Mouse (Mus musculus): Measurements from ENCODE around the gene Txk. TPM values are rescaled to one million over a fixed set of nuclear protein-coding genes. Genes with fewer than 3 reads are reported as not detected.
A peak's percentile ranks its signal among the peaks of the same experiment; 100 is the strongest.

Gene Txk
- polyA plus RNA-seq (2014; fragmentation: Nextera tagmentation; extraction: Ambion mirVana): 0.12 and 0.16 TPM in 2 replicates

DNA sequence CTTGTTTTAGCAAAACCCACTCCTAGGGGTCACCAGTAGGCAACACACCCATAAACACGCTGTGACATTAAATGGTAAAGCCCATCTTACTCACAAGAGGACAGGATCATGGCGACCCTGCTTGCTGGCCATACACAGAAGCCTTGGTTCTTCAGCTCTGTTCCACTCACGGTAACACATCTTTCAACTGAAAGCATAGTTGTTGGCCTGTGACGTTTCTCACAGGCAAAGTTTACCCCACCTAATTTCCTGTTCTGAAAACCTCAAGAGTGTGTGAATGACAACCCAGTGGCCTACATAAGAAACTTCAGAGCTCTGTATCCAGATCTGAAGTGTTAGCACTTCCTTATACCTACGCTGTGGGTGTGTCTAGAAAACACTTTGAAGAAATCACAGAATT, at the start of gene Txk:
Txk (minus strand) TSS at position 193 of the 400 bp plus-strand sequence.
- Histone ChIP-seq H3K4me2 (ENCODE audit: low read length) (no peak within 1 kb of the TSS), H3K4me1 (ENCODE audit: control insufficient read depth in 2 of 2, insufficient read depth in 2 of 2, low read length in 2 of 2) (peaks cover under 1 to 3% of the 10 kb centered on the region in 2 experiments; a peak in 2 of 4 replicates), H3K27ac (replicated peaks in 1 of 2; ENCODE audit: control insufficient read depth in 1 of 2, insufficient read depth in 1 of 2, low read depth in 2 of 2, low read length in 2 of 2) (no peak within 1 kb of the TSS), H3K9me3 (ENCODE audit: control insufficient read depth, low read length) (no peaks in the 10 kb centered on the region), H3K9ac (ENCODE audit: low read length) (no peak within 1 kb of the TSS), H3K27me3 (ENCODE audit: control insufficient read depth, insufficient read depth, low read length) (no peaks in the 10 kb centered on the region), H3K36me3 (ENCODE audit: control insufficient read depth, insufficient read depth, low read length) (peaks cover 33% of the 10 kb centered on the region), H3K4me3 (ENCODE audit: control insufficient read depth in 1 of 2, insufficient read depth in 1 of 2, low read depth in 1 of 2, low read length in 2 of 2) (no peak within 1 kb of the TSS)
- WGBS: 79% methylated on average over 5 of the region's 5 CpGs
- ATAC-seq (ENCODE audit: insufficient number of reproducible peaks, insufficient read depth, low FRiP score, low read depth): no peak

DNA sequence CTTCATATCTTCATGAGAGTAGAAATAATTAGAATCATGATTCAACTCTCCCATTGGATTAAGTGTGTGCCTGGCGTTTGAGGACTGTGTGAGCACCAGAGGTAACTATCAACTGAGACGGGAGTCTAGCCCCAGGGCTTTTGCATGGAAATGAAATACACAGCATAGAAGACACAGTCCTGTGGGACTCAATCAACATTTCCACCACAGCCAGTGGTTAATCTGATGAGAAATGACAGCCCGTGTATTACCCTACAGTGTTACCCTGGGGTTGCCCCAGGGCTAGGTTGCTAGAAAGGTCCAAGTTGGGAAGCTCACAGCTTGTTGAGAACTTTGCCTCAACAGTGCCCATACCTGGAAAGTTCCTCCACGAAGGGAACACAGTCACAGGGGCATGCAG, 46.0 kb upstream of the Txk start:
- Histone ChIP-seq H3K27me3 (ENCODE audit: control insufficient read depth, insufficient read depth, low read length) (no peaks in the 10 kb centered on the region), H3K36me3 (ENCODE audit: control insufficient read depth, insufficient read depth, low read length) (no peaks in the 10 kb centered on the region), H3K4me3 (ENCODE audit: control insufficient read depth in 1 of 2, insufficient read depth in 1 of 2, low read depth in 1 of 2, low read length in 2 of 2) (no peak overlapping the region), H3K9ac (ENCODE audit: low read length) (no peak overlapping the region), H3K4me2 (ENCODE audit: low read length) (no peak overlapping the region), H3K4me1 (ENCODE audit: control insufficient read depth in 2 of 2, insufficient read depth in 2 of 2, low read length in 2 of 2) (peaks cover 26 to 34% of the 10 kb centered on the region in 2 experiments), H3K27ac (replicated peaks in 1 of 2; ENCODE audit: control insufficient read depth in 1 of 2, insufficient read depth in 1 of 2, low read depth in 2 of 2, low read length in 2 of 2) (no peak overlapping the region), H3K9me3 (ENCODE audit: control insufficient read depth, low read length) (no peaks in the 10 kb centered on the region)
- WGBS: 75% methylated on average over 4 of the region's 4 CpGs
- ATAC-seq (ENCODE audit: insufficient number of reproducible peaks, insufficient read depth, low FRiP score, low read depth): no peak

DNA sequence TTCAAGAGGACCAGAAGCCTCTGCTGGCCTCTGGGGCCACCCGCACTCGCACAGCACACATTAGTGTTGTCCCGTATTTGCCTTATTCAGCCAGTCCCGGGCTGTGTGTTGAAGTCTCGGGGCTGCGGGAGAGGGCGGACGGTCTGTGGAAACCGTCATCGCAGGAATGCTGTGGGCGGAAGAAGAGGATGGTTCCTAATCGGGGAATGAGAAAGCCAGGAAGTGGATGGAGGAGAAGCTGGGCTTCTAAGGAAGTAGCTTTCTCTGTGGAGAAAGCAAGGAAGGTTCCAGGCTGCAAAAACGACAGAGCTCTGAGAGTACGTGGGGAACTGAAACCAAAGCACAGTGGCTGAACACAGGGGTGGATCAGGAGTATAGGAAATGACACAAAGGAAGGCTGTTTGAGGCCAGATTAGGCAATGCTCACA, 43.6 kb upstream of the Txk start:
- WGBS: 25% methylated on average over 14 of the region's 14 CpGs
- Histone ChIP-seq H3K9ac (ENCODE audit: low read length) (peak overlapping the region; percentile 73), H3K4me1 (ENCODE audit: control insufficient read depth in 2 of 2, insufficient read depth in 2 of 2, low read length in 2 of 2) (peaks cover 14 to 25% of the 10 kb centered on the region in 2 experiments; a peak in 3 of 4 replicates), H3K4me3 (ENCODE audit: control insufficient read depth in 1 of 2, insufficient read depth in 1 of 2, low read depth in 1 of 2, low read length in 2 of 2) (peak overlapping the region; percentile 27 to 42; a peak in 3 of 4 replicates), H3K9me3 (ENCODE audit: control insufficient read depth, low read length) (no peaks in the 10 kb centered on the region), H3K27me3 (ENCODE audit: control insufficient read depth, insufficient read depth, low read length) (no peaks in the 10 kb centered on the region), H3K4me2 (ENCODE audit: low read length) (peak overlapping the region; percentile 64), H3K27ac (replicated peaks in 1 of 2; ENCODE audit: control insufficient read depth in 1 of 2, insufficient read depth in 1 of 2, low read depth in 2 of 2, low read length in 2 of 2) (peak overlapping the region; percentile 63 to 68), H3K36me3 (ENCODE audit: control insufficient read depth, insufficient read depth, low read length) (no peaks in the 10 kb centered on the region)
- ATAC-seq (ENCODE audit: insufficient number of reproducible peaks, insufficient read depth, low FRiP score, low read depth): no peak

DNA sequence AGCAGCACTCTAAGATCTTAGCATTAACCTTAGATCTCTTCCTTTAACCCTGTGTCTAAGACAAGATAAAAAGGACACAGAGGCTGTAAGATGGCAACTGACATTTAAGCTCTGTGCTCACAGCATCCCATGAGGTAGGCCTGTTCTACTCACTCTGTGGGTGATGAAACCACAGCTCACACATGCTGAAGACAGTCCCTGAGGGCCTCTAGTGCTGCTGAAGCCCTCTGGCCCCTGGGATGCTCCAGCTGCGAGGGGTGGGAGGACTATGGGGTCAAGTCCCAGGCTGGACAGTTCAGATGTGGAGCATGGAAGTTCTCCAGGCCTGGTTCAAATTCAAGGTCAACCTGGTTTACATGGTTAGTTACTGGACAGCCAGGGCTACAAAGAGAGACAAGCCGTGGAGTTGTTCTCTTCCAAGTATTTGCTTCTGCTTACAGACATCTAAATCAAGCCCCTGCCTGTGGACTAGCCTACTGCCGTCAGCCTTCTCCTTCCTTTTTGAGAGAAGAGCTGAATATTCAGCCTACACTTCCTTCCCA, 40.8 kb upstream of the Txk start:
- Histone ChIP-seq H3K27ac (replicated peaks in 1 of 2; ENCODE audit: control insufficient read depth in 1 of 2, insufficient read depth in 1 of 2, low read depth in 2 of 2, low read length in 2 of 2) (no peak overlapping the region), H3K27me3 (ENCODE audit: control insufficient read depth, insufficient read depth, low read length) (no peaks in the 10 kb centered on the region), H3K4me1 (ENCODE audit: control insufficient read depth in 2 of 2, insufficient read depth in 2 of 2, low read length in 2 of 2) (peaks cover 9 to 18% of the 10 kb centered on the region in 2 experiments; a peak in 3 of 4 replicates), H3K9ac (ENCODE audit: low read length) (no peak overlapping the region), H3K4me3 (ENCODE audit: control insufficient read depth in 1 of 2, insufficient read depth in 1 of 2, low read depth in 1 of 2, low read length in 2 of 2) (no peak overlapping the region), H3K4me2 (ENCODE audit: low read length) (no peak overlapping the region), H3K36me3 (ENCODE audit: control insufficient read depth, insufficient read depth, low read length) (no peaks in the 10 kb centered on the region), H3K9me3 (ENCODE audit: control insufficient read depth, low read length) (no peaks in the 10 kb centered on the region)
- WGBS: 76% methylated on average over 3 of the region's 3 CpGs
- ATAC-seq (ENCODE audit: insufficient number of reproducible peaks, insufficient read depth, low FRiP score, low read depth): no peak

DNA sequence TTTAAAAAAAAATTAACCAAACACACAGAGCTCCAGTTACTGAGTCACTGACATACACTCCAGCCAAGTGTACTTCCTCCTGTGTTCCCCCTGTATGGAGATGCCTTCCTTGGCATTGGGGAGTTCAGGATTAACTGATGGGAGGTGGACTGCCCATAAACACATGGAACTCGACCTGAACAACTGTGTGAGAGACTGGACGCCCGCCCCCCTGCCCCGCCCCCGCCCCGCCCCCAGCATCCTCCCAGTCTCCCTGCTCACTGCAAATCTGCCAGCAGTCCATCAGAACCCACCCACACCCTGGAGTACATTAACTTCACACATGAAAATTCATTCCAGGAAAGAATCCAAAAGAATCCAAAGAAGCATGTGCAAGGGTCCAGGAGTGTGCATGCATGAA, 39.2 kb upstream of the Txk start:
- Histone ChIP-seq H3K9me3 (ENCODE audit: control insufficient read depth, low read length) (no peaks in the 10 kb centered on the region), H3K4me2 (ENCODE audit: low read length) (no peak overlapping the region), H3K36me3 (ENCODE audit: control insufficient read depth, insufficient read depth, low read length) (no peaks in the 10 kb centered on the region), H3K4me3 (ENCODE audit: control insufficient read depth in 1 of 2, insufficient read depth in 1 of 2, low read depth in 1 of 2, low read length in 2 of 2) (no peak overlapping the region), H3K4me1 (ENCODE audit: control insufficient read depth in 2 of 2, insufficient read depth in 2 of 2, low read length in 2 of 2) (peaks cover 8 to 15% of the 10 kb centered on the region in 2 experiments; a peak in 3 of 4 replicates), H3K27ac (replicated peaks in 1 of 2; ENCODE audit: control insufficient read depth in 1 of 2, insufficient read depth in 1 of 2, low read depth in 2 of 2, low read length in 2 of 2) (no peak overlapping the region), H3K9ac (ENCODE audit: low read length) (no peak overlapping the region), H3K27me3 (ENCODE audit: control insufficient read depth, insufficient read depth, low read length) (no peaks in the 10 kb centered on the region)
- 19% methylated on average over 6 of the region's 6 CpGs for WGBS
- no peak for ATAC-seq (ENCODE audit: insufficient number of reproducible peaks, insufficient read depth, low FRiP score, low read depth)

DNA sequence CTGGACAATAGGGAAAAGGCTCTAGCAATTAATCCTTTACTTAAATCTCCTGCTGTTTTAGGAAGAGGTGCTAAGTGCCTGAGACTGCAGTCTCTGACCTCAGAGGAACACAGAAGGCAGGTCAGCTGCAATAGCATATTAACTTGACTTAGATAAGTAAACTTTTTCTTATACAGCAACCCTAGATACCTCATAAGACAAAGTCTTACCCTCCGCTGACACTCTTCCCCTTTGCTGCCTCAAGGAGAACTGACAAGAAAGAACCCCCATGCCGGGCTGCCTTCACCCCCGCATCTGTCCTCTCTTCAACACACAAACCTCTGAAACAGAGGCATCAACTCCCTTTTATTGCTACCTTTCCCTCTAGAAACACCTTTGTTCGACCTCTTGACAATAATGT, 38.8 kb upstream of the Txk start:
- Histone ChIP-seq H3K4me2 (ENCODE audit: low read length) (no peak overlapping the region), H3K36me3 (ENCODE audit: control insufficient read depth, insufficient read depth, low read length) (no peaks in the 10 kb centered on the region), H3K27me3 (ENCODE audit: control insufficient read depth, insufficient read depth, low read length) (no peaks in the 10 kb centered on the region), H3K9ac (ENCODE audit: low read length) (no peak overlapping the region), H3K4me1 (ENCODE audit: control insufficient read depth in 2 of 2, insufficient read depth in 2 of 2, low read length in 2 of 2) (peaks cover 6 to 13% of the 10 kb centered on the region in 2 experiments; a peak in 2 of 4 replicates), H3K9me3 (ENCODE audit: control insufficient read depth, low read length) (no peaks in the 10 kb centered on the region), H3K27ac (replicated peaks in 1 of 2; ENCODE audit: control insufficient read depth in 1 of 2, insufficient read depth in 1 of 2, low read depth in 2 of 2, low read length in 2 of 2) (no peak overlapping the region), H3K4me3 (ENCODE audit: control insufficient read depth in 1 of 2, insufficient read depth in 1 of 2, low read depth in 1 of 2, low read length in 2 of 2) (no peak overlapping the region)
- ATAC-seq (ENCODE audit: insufficient number of reproducible peaks, insufficient read depth, low FRiP score, low read depth): no peak
- 65% methylated on average over 4 of the region's 4 CpGs for WGBS

DNA sequence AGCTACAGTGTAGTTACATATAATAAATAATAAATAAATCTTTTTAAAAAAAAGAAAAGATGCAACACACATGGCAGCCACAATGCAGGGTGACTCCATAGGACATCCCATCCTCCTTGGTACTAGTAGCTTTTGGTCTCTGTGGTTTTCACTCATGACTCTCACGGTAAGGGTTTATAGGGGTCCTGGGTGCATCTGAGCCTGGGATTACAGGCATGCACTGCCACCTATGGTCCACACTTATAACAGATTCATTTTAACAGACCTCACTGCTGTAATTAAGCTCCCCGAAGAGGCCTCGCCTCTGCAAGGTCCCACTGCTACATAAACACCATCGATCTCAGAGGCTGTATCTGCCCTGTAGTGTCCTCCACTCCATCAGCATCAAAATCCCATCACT, 32.9 kb upstream of the Txk start:
- peaks cover 8% of the 10 kb centered on the region; the same call in 1 of the 2 replicates for H3K36me3 ChIP-seq (ENCODE audit: control insufficient read depth, insufficient read depth, low read length)
- no peaks in the 10 kb centered on the region for H3K27me3 ChIP-seq (ENCODE audit: control insufficient read depth, insufficient read depth, low read length)
- H3K4me2 ChIP-seq (ENCODE audit: low read length): no peak overlapping the region
- H3K27ac ChIP-seq (replicated peaks in 1 of 2; ENCODE audit: control insufficient read depth in 1 of 2, insufficient read depth in 1 of 2, low read depth in 2 of 2, low read length in 2 of 2): no peak overlapping the region
- no peak overlapping the region for H3K4me3 ChIP-seq (ENCODE audit: control insufficient read depth in 1 of 2, insufficient read depth in 1 of 2, low read depth in 1 of 2, low read length in 2 of 2)
- H3K9ac ChIP-seq (ENCODE audit: low read length): no peak overlapping the region
- 70% methylated on average over 4 of the region's 4 CpGs for WGBS
- ATAC-seq (ENCODE audit: insufficient number of reproducible peaks, insufficient read depth, low FRiP score, low read depth): no peak
- H3K4me1 ChIP-seq (ENCODE audit: control insufficient read depth in 2 of 2, insufficient read depth in 2 of 2, low read length in 2 of 2): peaks cover 8 to 13% of the 10 kb centered on the region in 2 experiments; a peak in 3 of 4 replicates
- no peaks in the 10 kb centered on the region for H3K9me3 ChIP-seq (ENCODE audit: control insufficient read depth, low read length)

DNA sequence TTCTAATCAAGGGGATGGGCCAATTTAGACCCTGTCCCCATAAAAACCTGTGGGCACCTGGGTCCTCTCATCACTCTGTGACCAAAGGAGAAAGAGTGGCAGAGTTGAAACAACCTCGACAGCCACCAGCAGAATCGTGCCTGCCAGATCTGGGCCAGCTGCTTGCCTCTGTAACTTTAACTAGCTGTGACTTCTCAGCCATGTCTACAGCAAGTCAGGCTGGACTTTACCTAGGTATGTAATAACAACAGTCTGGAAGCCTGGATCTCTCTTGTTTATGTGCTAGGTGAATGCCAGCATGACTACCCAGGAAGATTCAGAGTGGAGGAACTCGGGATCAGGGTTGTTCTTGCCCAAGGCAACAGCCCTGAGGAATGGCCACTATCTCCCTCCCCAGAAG, 32.1 kb upstream of the Txk start:
- 80% methylated on average over 3 of the region's 3 CpGs for WGBS
- Histone ChIP-seq H3K27ac (replicated peaks in 1 of 2; ENCODE audit: control insufficient read depth in 1 of 2, insufficient read depth in 1 of 2, low read depth in 2 of 2, low read length in 2 of 2) (no peak overlapping the region), H3K36me3 (ENCODE audit: control insufficient read depth, insufficient read depth, low read length) (peaks cover 8% of the 10 kb centered on the region; the same call in 1 of the 2 replicates), H3K4me1 (ENCODE audit: control insufficient read depth in 2 of 2, insufficient read depth in 2 of 2, low read length in 2 of 2) (peaks cover 8 to 13% of the 10 kb centered on the region in 2 experiments; a peak in 3 of 4 replicates), H3K4me3 (ENCODE audit: control insufficient read depth in 1 of 2, insufficient read depth in 1 of 2, low read depth in 1 of 2, low read length in 2 of 2) (no peak overlapping the region), H3K9ac (ENCODE audit: low read length) (no peak overlapping the region), H3K4me2 (ENCODE audit: low read length) (no peak overlapping the region), H3K9me3 (ENCODE audit: control insufficient read depth, low read length) (no peaks in the 10 kb centered on the region), H3K27me3 (ENCODE audit: control insufficient read depth, insufficient read depth, low read length) (no peaks in the 10 kb centered on the region)
- no peak for ATAC-seq (ENCODE audit: insufficient number of reproducible peaks, insufficient read depth, low FRiP score, low read depth)
